Mouse (Mus musculus) splenic B cell, adult 2 months (primary cell): Measurements from ENCODE around the gene Asna1.

Experiments
- DNase-seq: peaks from one replicate; pipeline ENCODE4 v3.0.0-alpha.2; 2011; ENCODE audit warnings: low read depth, low spot score
- H3K27me3 ChIP-seq: 2 replicates; pipeline ENCODE4 v1.6.1; 2012; ENCODE audit warnings: mild to moderate bottlenecking, low read length, moderate library complexity, mixed read lengths; ENCODE audit not compliant: control insufficient read depth, poor library complexity, insufficient read depth, severe bottlenecking
- H3K36me3 ChIP-seq: 2 replicates; pipeline ENCODE4 v1.6.1; 2012; ENCODE audit warnings: mild to moderate bottlenecking, low read length, moderate library complexity, mixed read lengths; ENCODE audit not compliant: control insufficient read depth, poor library complexity, insufficient read depth, severe bottlenecking

Asna1 gene

GRCm38 (mm10) chr8:85037681-85038531 is 12.8 kb upstream of the Asna1 start:
- H3K36me3 ChIP-seq: no peaks in the 10 kb centered on the region; the same call in 1 of the 2 replicates
- H3K27me3 ChIP-seq: no peaks in the 10 kb centered on the region
- peak; percentile 34 for DNase-seq

GRCm38 (mm10) chr8:85037366-85037680 is 12.2 kb upstream of the Asna1 start:
- Histone ChIP-seq H3K36me3 (no peaks in the 10 kb centered on the region; the same call in 1 of the 2 replicates), H3K27me3 (no peaks in the 10 kb centered on the region)
- DNase-seq: no peak

- Histone ChIP-seq H3K36me3 (no peaks in the 10 kb centered on the region; the same call in 1 of the 2 replicates), H3K27me3 (no peaks in the 10 kb centered on the region)
- peak; percentile 96 for DNase-seq
Observed at GRCm38 (mm10) chr8:85036718-85037365, 11.8 kb upstream of the Asna1 start, which contains the start of gene Tnpo2. Gene Tnpo2 (plus strand): TSS chr8:85036915.

- Histone ChIP-seq H3K27me3 (no peaks in the 10 kb centered on the region), H3K36me3 (no peaks in the 10 kb centered on the region; the same call in 1 of the 2 replicates)
- no peak for DNase-seq
Observed at GRCm38 (mm10) chr8:85036381-85036717, 11.3 kb upstream of the Asna1 start.

GRCm38 (mm10) chr8:85035728-85036310 is 10.7 kb upstream of the Asna1 start:
- DNase-seq: peak; percentile 43

GRCm38 (mm10) chr8:85035165-85035727 is 10.2 kb upstream of the Asna1 start:
- H3K36me3 ChIP-seq: no peaks in the 10 kb centered on the region; the same call in 1 of the 2 replicates
- no peak for DNase-seq
- H3K27me3 ChIP-seq: no peaks in the 10 kb centered on the region

More at GRCm38 (mm10) chr8:85035728-85036310, 10.7 kb upstream of the Asna1 start:
- Histone ChIP-seq H3K27me3 (no peaks in the 10 kb centered on the region), H3K36me3 (no peaks in the 10 kb centered on the region; the same call in 1 of the 2 replicates)

GRCm38 (mm10) chr8:85034764-85035163 is 9.7 kb upstream of the Asna1 start:
- peak; percentile 94 for DNase-seq
- Histone ChIP-seq H3K27me3 (no peaks in the 10 kb centered on the region), H3K36me3 (no peaks in the 10 kb centered on the region; the same call in 1 of the 2 replicates)

- Histone ChIP-seq H3K27me3 (no peaks in the 10 kb centered on the region), H3K36me3 (peaks cover 3% of the 10 kb centered on the region)
- no peak for DNase-seq
Observed at GRCm38 (mm10) chr8:85033867-85034266, 8.8 kb upstream of the Asna1 start.

GRCm38 (mm10) chr8:85032622-85033311 is 7.7 kb upstream of the Asna1 start:
- DNase-seq: no peak
- Histone ChIP-seq H3K27me3 (no peaks in the 10 kb centered on the region), H3K36me3 (peaks cover 3% of the 10 kb centered on the region)

GRCm38 (mm10) chr8:85029271-85029670 is 4.2 kb upstream of the Asna1 start:
- DNase-seq: no peak
- Histone ChIP-seq H3K27me3 (no peaks in the 10 kb centered on the region), H3K36me3 (peaks cover 3% of the 10 kb centered on the region)

- no peaks in the 10 kb centered on the region for H3K27me3 ChIP-seq
- peaks cover 3% of the 10 kb centered on the region for H3K36me3 ChIP-seq
- DNase-seq: peak; percentile 32
Observed at GRCm38 (mm10) chr8:85027922-85028321, 2.8 kb upstream of the Asna1 start.

- Histone ChIP-seq H3K36me3 (peaks cover 3% of the 10 kb centered on the region), H3K27me3 (no peaks in the 10 kb centered on the region)
- DNase-seq: peak; percentile 30
Observed at GRCm38 (mm10) chr8:85027516-85027855, 2.4 kb upstream of the Asna1 start.

- peaks cover 3% of the 10 kb centered on the region for H3K36me3 ChIP-seq
- DNase-seq: peak; percentile 97
- no peaks in the 10 kb centered on the region for H3K27me3 ChIP-seq
Observed at GRCm38 (mm10) chr8:85026670-85027515, 1.8 kb upstream of the Asna1 start, which contains the start of gene Trir. Gene Trir (plus strand): TSS chr8:85026823.

- Histone ChIP-seq H3K27me3 (no peaks in the 10 kb centered on the region), H3K36me3 (no peaks in the 10 kb centered on the region)
- no peak for DNase-seq
Observed at GRCm38 (mm10) chr8:85023846-85024245, 1.2 kb downstream of the Asna1 start.
